Mouse (Mus musculus): ENCODE data around the gene Gm5751. TPM values are rescaled to one million over a fixed set of nuclear protein-coding genes. Genes with fewer than 3 reads are reported as not detected.
"Not testable (repeated sequence)": the region's sequence is repeated elsewhere in the genome, so short reads cannot be mapped to it uniquely, and the experiment has no call there.

The Gm5751 gene
- not detected in 2 replicates for polyA plus RNA-seq (2014; fragmentation: Nextera tagmentation; extraction: Ambion mirVana)

- H3K9me3 ChIP-seq (ENCODE audit: control insufficient read depth, low read length); H3K4me1 ChIP-seq (ENCODE audit: control insufficient read depth, insufficient read depth, low read length); H3K27me3 ChIP-seq (ENCODE audit: control insufficient read depth, insufficient read depth, low read length); H3K4me3 ChIP-seq (ENCODE audit: low read depth, low read length); H3K4me2 ChIP-seq (ENCODE audit: low read depth, severe bottlenecking); H3K27ac ChIP-seq (replicated peaks; ENCODE audit: low read depth, low read length); H3K36me3 ChIP-seq (ENCODE audit: control insufficient read depth, insufficient read depth, low read length); DNase-seq (ENCODE audit: low spot score); ATAC-seq (ENCODE audit: insufficient number of reproducible peaks, low FRiP score, low TSS enrichment, low read depth); H3K9ac ChIP-seq (ENCODE audit: low read length): not testable (repeated sequence)
- WGBS = 92% methylated on average over 3 of the region's 4 CpGs
Measured at GRCm38 (mm10) chrX:8873953-8874352, at the start of gene Gm5751. Gene Gm5751 (plus strand): TSS chrX:8874253.

DNA sequence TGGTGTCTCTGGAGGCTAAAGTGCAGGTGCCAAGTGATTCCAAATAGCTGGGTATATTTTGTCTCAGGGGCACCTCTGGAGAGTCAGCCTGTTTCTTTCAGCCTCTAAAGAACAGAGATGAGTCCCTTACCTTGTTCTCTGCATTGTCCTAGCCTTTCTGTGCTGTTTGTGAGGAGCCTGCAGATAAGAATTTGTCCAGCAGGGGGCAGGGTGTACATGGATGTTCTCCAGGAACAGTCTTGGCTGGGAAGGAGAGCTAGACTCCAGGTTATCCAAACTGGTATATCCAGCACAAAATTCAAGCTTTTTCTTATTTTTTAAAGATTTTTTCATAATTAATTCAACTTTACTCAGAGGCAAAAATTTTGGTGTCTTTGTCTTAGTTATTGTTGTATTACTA is 42.0 kb upstream of the Gm5751 start:
- no peak overlapping the region for H3K4me2 ChIP-seq (ENCODE audit: low read depth, severe bottlenecking)
- ATAC-seq (ENCODE audit: insufficient number of reproducible peaks, low FRiP score, low TSS enrichment, low read depth) (no peak), DNase-seq (ENCODE audit: low spot score) (peak; percentile 62)
- H3K27ac ChIP-seq (replicated peaks; ENCODE audit: low read depth, low read length) = no peak overlapping the region
- no peak overlapping the region for H3K4me3 ChIP-seq (ENCODE audit: low read depth, low read length)
- H3K9ac ChIP-seq (ENCODE audit: low read length) = no peak overlapping the region
- no peaks in the 10 kb centered on the region for H3K9me3 ChIP-seq (ENCODE audit: control insufficient read depth, low read length)
- H3K27me3 ChIP-seq (ENCODE audit: control insufficient read depth, insufficient read depth, low read length) = no peaks in the 10 kb centered on the region
- H3K4me1 ChIP-seq (ENCODE audit: control insufficient read depth, insufficient read depth, low read length) = no peaks in the 10 kb centered on the region
- no peaks in the 10 kb centered on the region for H3K36me3 ChIP-seq (ENCODE audit: control insufficient read depth, insufficient read depth, low read length)

- H3K9ac ChIP-seq (ENCODE audit: low read length) = no peak within 1 kb of the TSS
- no peaks in the 10 kb centered on the region for H3K4me1 ChIP-seq (ENCODE audit: control insufficient read depth, insufficient read depth, low read length)
- no peak within 1 kb of the TSS for H3K4me2 ChIP-seq (ENCODE audit: low read depth, severe bottlenecking)
- no peak for DNase-seq (ENCODE audit: low spot score)
- no peak within 1 kb of the TSS for H3K27ac ChIP-seq (replicated peaks; ENCODE audit: low read depth, low read length)
- no peak within 1 kb of the TSS for H3K4me3 ChIP-seq (ENCODE audit: low read depth, low read length)
- no peaks in the 10 kb centered on the region; the same call in 1 of the 2 replicates for H3K9me3 ChIP-seq (ENCODE audit: control insufficient read depth, low read length)
- WGBS = 81% methylated on average over 1 of the region's 1 CpGs
- no peak for ATAC-seq (ENCODE audit: insufficient number of reproducible peaks, low FRiP score, low TSS enrichment, low read depth)
- no peaks in the 10 kb centered on the region for H3K27me3 ChIP-seq (ENCODE audit: control insufficient read depth, insufficient read depth, low read length)
- H3K36me3 ChIP-seq (ENCODE audit: control insufficient read depth, insufficient read depth, low read length) = no peaks in the 10 kb centered on the region
Measured at GRCm38 (mm10) chrX:8843694-8844093, 30.4 kb upstream of the Gm5751 start, which contains the start of gene Gm6592. Gene Gm6592 (plus strand): TSS chrX:8843994.

- Histone ChIP-seq H3K36me3 (ENCODE audit: control insufficient read depth, insufficient read depth, low read length) (no peaks in the 10 kb centered on the region), H3K4me1 (ENCODE audit: control insufficient read depth, insufficient read depth, low read length) (no peaks in the 10 kb centered on the region), H3K27ac (replicated peaks; ENCODE audit: low read depth, low read length) (no peak overlapping the region), H3K4me2 (ENCODE audit: low read depth, severe bottlenecking) (no peak overlapping the region), H3K9ac (ENCODE audit: low read length) (no peak overlapping the region), H3K27me3 (ENCODE audit: control insufficient read depth, insufficient read depth, low read length) (no peaks in the 10 kb centered on the region), H3K4me3 (ENCODE audit: low read depth, low read length) (no peak overlapping the region), H3K9me3 (ENCODE audit: control insufficient read depth, low read length) (no peaks in the 10 kb centered on the region)
- DNase-seq (ENCODE audit: low spot score) (no peak), ATAC-seq (ENCODE audit: insufficient number of reproducible peaks, low FRiP score, low TSS enrichment, low read depth) (no peak)
- WGBS = 91% methylated on average over 10 of the region's 10 CpGs
Measured at GRCm38 (mm10) chrX:8852486-8852885, 21.6 kb upstream of the Gm5751 start.

- H3K4me3 ChIP-seq (ENCODE audit: low read depth, low read length); H3K4me2 ChIP-seq (ENCODE audit: low read depth, severe bottlenecking); H3K4me1 ChIP-seq (ENCODE audit: control insufficient read depth, insufficient read depth, low read length); H3K9me3 ChIP-seq (ENCODE audit: control insufficient read depth, low read length); H3K27ac ChIP-seq (replicated peaks; ENCODE audit: low read depth, low read length); H3K36me3 ChIP-seq (ENCODE audit: control insufficient read depth, insufficient read depth, low read length); H3K27me3 ChIP-seq (ENCODE audit: control insufficient read depth, insufficient read depth, low read length); H3K9ac ChIP-seq (ENCODE audit: low read length); ATAC-seq (ENCODE audit: insufficient number of reproducible peaks, low FRiP score, low TSS enrichment, low read depth): not testable (repeated sequence)
- 6% methylated on average over 3 of the region's 3 CpGs for WGBS
- peak; percentile 81 for DNase-seq (ENCODE audit: low spot score)
Measured at GRCm38 (mm10) chrX:8864331-8864730, 9.7 kb upstream of the Gm5751 start.

DNA sequence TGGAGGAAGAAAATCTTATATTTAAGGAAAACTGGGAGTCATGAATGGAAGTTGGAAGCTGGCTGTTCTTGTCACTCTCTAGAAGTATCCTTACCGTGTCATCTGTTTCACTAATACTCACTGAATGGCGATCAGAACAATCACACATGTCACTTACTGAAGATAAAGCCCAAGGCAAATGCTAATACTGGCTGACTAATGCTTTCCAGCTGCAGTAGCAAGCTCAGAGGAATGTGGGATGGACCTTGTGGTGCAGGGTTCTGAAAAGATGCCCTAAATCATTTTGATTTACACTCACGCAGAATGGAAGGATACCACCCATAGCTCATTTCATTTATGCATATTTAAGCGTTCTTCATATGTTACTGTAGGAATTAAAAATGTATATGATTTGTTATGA is 10.3 kb downstream of the Gm5751 start:
- Histone ChIP-seq H3K27ac (replicated peaks; ENCODE audit: low read depth, low read length) (no peak overlapping the region), H3K4me2 (ENCODE audit: low read depth, severe bottlenecking) (no peak overlapping the region), H3K36me3 (ENCODE audit: control insufficient read depth, insufficient read depth, low read length) (no peaks in the 10 kb centered on the region), H3K27me3 (ENCODE audit: control insufficient read depth, insufficient read depth, low read length) (no peaks in the 10 kb centered on the region), H3K4me1 (ENCODE audit: control insufficient read depth, insufficient read depth, low read length) (no peaks in the 10 kb centered on the region), H3K9ac (ENCODE audit: low read length) (no peak overlapping the region), H3K9me3 (ENCODE audit: control insufficient read depth, low read length) (no peaks in the 10 kb centered on the region), H3K4me3 (ENCODE audit: low read depth, low read length) (no peak overlapping the region)
- DNase-seq (ENCODE audit: low spot score) (no peak), ATAC-seq (ENCODE audit: insufficient number of reproducible peaks, low FRiP score, low TSS enrichment, low read depth) (no peak)
- 76% methylated on average over 4 of the region's 4 CpGs for WGBS

- ATAC-seq (ENCODE audit: insufficient number of reproducible peaks, low FRiP score, low TSS enrichment, low read depth) (no peak; the same call in 1 of the 2 replicates), DNase-seq (ENCODE audit: low spot score) (no peak)
- no peak overlapping the region for H3K9ac ChIP-seq (ENCODE audit: low read length)
- H3K9me3 ChIP-seq (ENCODE audit: control insufficient read depth, low read length) = no peaks in the 10 kb centered on the region
- H3K27ac ChIP-seq (replicated peaks; ENCODE audit: low read depth, low read length) = no peak overlapping the region
- WGBS = 63% methylated on average over 3 of the region's 9 CpGs
- H3K4me1 ChIP-seq (ENCODE audit: control insufficient read depth, insufficient read depth, low read length) = no peaks in the 10 kb centered on the region
- H3K36me3 ChIP-seq (ENCODE audit: control insufficient read depth, insufficient read depth, low read length) = no peaks in the 10 kb centered on the region
- peak overlapping the region; percentile 50 for H3K4me2 ChIP-seq (ENCODE audit: low read depth, severe bottlenecking)
- H3K4me3 ChIP-seq (ENCODE audit: low read depth, low read length) = peak overlapping the region; percentile 46
- no peaks in the 10 kb centered on the region for H3K27me3 ChIP-seq (ENCODE audit: control insufficient read depth, insufficient read depth, low read length)
Measured at GRCm38 (mm10) chrX:8891975-8892342, 17.9 kb downstream of the Gm5751 start.

DNA sequence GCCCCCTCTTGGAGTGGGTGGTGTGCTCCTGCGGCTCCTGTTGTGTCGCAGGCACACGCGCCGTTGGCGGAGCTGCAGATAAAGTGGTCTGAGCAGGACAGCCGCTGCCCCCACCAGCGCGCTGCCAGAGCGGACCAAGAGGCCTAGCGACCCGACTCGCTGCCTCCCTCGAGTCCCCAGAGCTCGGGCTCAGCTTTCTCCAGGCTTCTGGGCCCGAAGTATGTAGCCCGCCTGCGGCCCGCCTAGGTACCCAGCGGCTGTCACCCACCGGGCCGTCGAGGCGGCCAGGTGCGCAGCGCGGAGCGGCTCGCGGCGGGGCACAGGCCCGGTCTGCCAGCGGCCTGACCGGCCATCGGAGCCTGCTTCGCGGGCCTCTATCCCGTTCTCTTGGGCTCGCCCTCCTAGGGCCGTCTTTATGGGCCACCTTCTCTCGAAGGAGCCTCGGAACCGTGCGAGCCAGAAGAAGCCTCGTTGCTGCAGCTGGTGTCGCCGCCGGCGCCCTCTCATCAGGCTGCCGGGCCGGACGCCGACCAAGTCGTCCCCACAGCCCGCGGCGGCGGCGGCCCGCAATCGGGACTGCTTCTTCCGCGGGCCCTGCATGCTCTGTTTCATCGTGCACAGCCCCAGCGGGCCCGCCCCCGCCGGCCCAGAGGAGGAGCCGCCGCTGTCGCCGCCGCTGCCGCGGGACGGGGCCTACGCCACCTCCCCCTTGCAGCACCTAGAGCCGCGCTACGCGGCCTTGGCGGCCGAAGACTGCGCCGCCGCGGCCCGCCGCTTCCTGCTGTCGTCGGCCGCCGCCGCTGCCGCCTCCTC is 18.5 kb downstream of the Gm5751 start, which contains the start of gene B630019K06Rik:
B630019K06Rik (plus strand) TSS at position 40 of the 813 bp plus-strand sequence.
- WGBS = 23% methylated on average over 69 of the region's 95 CpGs
- DNase-seq (ENCODE audit: low spot score) = peak; percentile 65
- H3K27ac ChIP-seq (replicated peaks; ENCODE audit: low read depth, low read length) = peak within 1 kb of the TSS; percentile 76
- peak within 1 kb of the TSS; percentile 50 for H3K4me2 ChIP-seq (ENCODE audit: low read depth, severe bottlenecking)
- peak within 1 kb of the TSS; percentile 46 for H3K4me3 ChIP-seq (ENCODE audit: low read depth, low read length)
- no peaks in the 10 kb centered on the region for H3K36me3 ChIP-seq (ENCODE audit: control insufficient read depth, insufficient read depth, low read length)
- no peaks in the 10 kb centered on the region for H3K27me3 ChIP-seq (ENCODE audit: control insufficient read depth, insufficient read depth, low read length)
- H3K4me1 ChIP-seq (ENCODE audit: control insufficient read depth, insufficient read depth, low read length) = no peaks in the 10 kb centered on the region
- no peaks in the 10 kb centered on the region for H3K9me3 ChIP-seq (ENCODE audit: control insufficient read depth, low read length)
- peak; percentile 86 for ATAC-seq (ENCODE audit: insufficient number of reproducible peaks, low FRiP score, low TSS enrichment, low read depth)
- H3K9ac ChIP-seq (ENCODE audit: low read length) = peak within 1 kb of the TSS; percentile 76

All from limb, embryonic 11.5 days (tissue).